11 mouse cellular contexts compared by ENCODE assay signal in genomic region chr6:5594011-5594410, GRCm38 (mm10).
DNase-seq lines count a peak whose midpoint lies in the region; ATAC-seq and TF ChIP-seq lines count a peak whose summit lies in the region.
"Had no signal": no experiment of that assay in that cellular context is flagged by ENCODE, and none has a peak within 500 bp of the region (broad histone marks: within the 10 kb centered on the region; RNA-seq: fewer than 3 reads in every experiment).

No protein-coding gene starts in this region.

- H3K4me1 ChIP-seq in forebrain, embryonic 14.5 days (ENCODE audit: control insufficient read depth, insufficient read depth, low read length): no peaks in the 10 kb centered on the region
- H3K4me1 ChIP-seq in forebrain, embryonic 11.5 days (replicated peaks; ENCODE audit: control insufficient read depth, insufficient read depth, low read length): no peaks in the 10 kb centered on the region
- no peaks in the 10 kb centered on the region for H3K4me1 ChIP-seq in kidney, adult 2 months (ENCODE audit: control insufficient read depth, insufficient read depth, low read length)
- no peaks in the 10 kb centered on the region for H3K4me1 ChIP-seq in kidney, embryonic 14.5 days (ENCODE audit: control insufficient read depth, insufficient read depth, low read length)
- H3K4me1 ChIP-seq in heart, embryonic 16.5 days (ENCODE audit: control insufficient read depth, insufficient read depth, low read length): peaks cover 4% of the 10 kb centered on the region; the same call in 1 of the 2 replicates
- H3K4me1 ChIP-seq in cerebellum, adult 2 months (ENCODE audit: control insufficient read depth, insufficient read depth, low read length): no peaks in the 10 kb centered on the region
- H3K4me1 ChIP-seq: hindbrain, embryonic 15.5 days had no signal

- no peaks in the 10 kb centered on the region for H3K36me3 ChIP-seq in forebrain, embryonic 14.5 days (ENCODE audit: control insufficient read depth, insufficient read depth, low read length)
- H3K36me3 ChIP-seq in forebrain, embryonic 11.5 days (ENCODE audit: control insufficient read depth, insufficient read depth, low read length): no peaks in the 10 kb centered on the region
- H3K36me3 ChIP-seq in kidney, adult 2 months (ENCODE audit: control insufficient read depth, insufficient read depth, low read length): no peaks in the 10 kb centered on the region
- H3K36me3 ChIP-seq in kidney, embryonic 14.5 days (ENCODE audit: control insufficient read depth, insufficient read depth, low read length): no peaks in the 10 kb centered on the region
- no peaks in the 10 kb centered on the region for H3K36me3 ChIP-seq in heart, embryonic 16.5 days (ENCODE audit: control insufficient read depth, insufficient read depth)
- H3K36me3 ChIP-seq: hindbrain, embryonic 15.5 days had no signal

- H3K9me3 ChIP-seq in forebrain, embryonic 14.5 days (replicated peaks; ENCODE audit: control insufficient read depth, low read length): no peaks in the 10 kb centered on the region
- no peaks in the 10 kb centered on the region for H3K9me3 ChIP-seq in forebrain, embryonic 11.5 days (ENCODE audit: control insufficient read depth, low read length)
- H3K9me3 ChIP-seq in kidney, embryonic 14.5 days (ENCODE audit: control insufficient read depth, low read length): no peaks in the 10 kb centered on the region
- no peaks in the 10 kb centered on the region for H3K9me3 ChIP-seq in heart, embryonic 16.5 days (replicated peaks; ENCODE audit: control insufficient read depth, low read length)
- H3K9me3 ChIP-seq: hindbrain, embryonic 15.5 days had no signal

- H3K27me3 ChIP-seq in forebrain, embryonic 14.5 days (replicated peaks; ENCODE audit: control insufficient read depth, insufficient read depth, low read length): no peaks in the 10 kb centered on the region
- H3K27me3 ChIP-seq in forebrain, embryonic 11.5 days (ENCODE audit: control insufficient read depth, insufficient read depth, low read length): no peaks in the 10 kb centered on the region
- H3K27me3 ChIP-seq in kidney, adult 2 months (replicated peaks; ENCODE audit: control insufficient read depth, insufficient read depth, low read length): no peaks in the 10 kb centered on the region
- no peaks in the 10 kb centered on the region for H3K27me3 ChIP-seq in kidney, embryonic 14.5 days (ENCODE audit: control insufficient read depth, insufficient read depth, low read length)
- H3K27me3 ChIP-seq in heart, embryonic 16.5 days (ENCODE audit: control insufficient read depth, insufficient read depth, low read length): no peaks in the 10 kb centered on the region
- no peaks in the 10 kb centered on the region for H3K27me3 ChIP-seq in cerebellum, adult 2 months (ENCODE audit: control insufficient read depth, insufficient read depth, low read length)
- H3K27me3 ChIP-seq: hindbrain, embryonic 15.5 days had no signal

- ATAC-seq in forebrain, embryonic 14.5 days: no peak
- ATAC-seq in forebrain, embryonic 11.5 days (replicated peaks; ENCODE audit: low FRiP score): no peak
- no peak for ATAC-seq in kidney, embryonic 14.5 days (ENCODE audit: low FRiP score, low TSS enrichment)
- 0 out of 2 replicates have a peak, but pooled peaks have one; percentile 52 for ATAC-seq in heart, embryonic 16.5 days (replicated peaks; ENCODE audit: extremely low read depth, insufficient read depth, low FRiP score)
- ATAC-seq in activated CD4-positive, CD25-positive, alpha-beta regulatory T cell, adult 4 months: no peak

- TF ChIP-seq POLR2A in kidney, adult 2 months (IDR thresholded peaks at IDR 0.05; ENCODE audit: low read depth, low read length): no peak
- TF ChIP-seq POLR2A in cerebellum, adult 2 months (IDR thresholded peaks at IDR 0.05; ENCODE audit: borderline replicate concordance, insufficient read depth, low read length): no peak

- 90% methylated on average over 6 of the region's 6 CpGs for WGBS in forebrain, embryonic 14.5 days
- 83% methylated on average over 6 of the region's 6 CpGs for WGBS in forebrain, embryonic 11.5 days
- WGBS in kidney, adult 2 months: 67% methylated on average over 6 of the region's 6 CpGs
- 76% methylated on average over 6 of the region's 6 CpGs for WGBS in kidney, embryonic 14.5 days
- 19% methylated on average over 6 of the region's 6 CpGs for WGBS in heart, embryonic 16.5 days
- WGBS in cerebellum, adult 2 months: 73% methylated on average over 6 of the region's 6 CpGs

- no peak overlapping the region for H3K27ac ChIP-seq in forebrain, embryonic 14.5 days (ENCODE audit: low read depth, low read length)
- H3K27ac ChIP-seq in forebrain, embryonic 11.5 days (ENCODE audit: low read depth, low read length): no peak overlapping the region
- no peak overlapping the region for H3K27ac ChIP-seq in kidney, adult 2 months (ENCODE audit: insufficient read depth, low read depth, low read length)
- no peak overlapping the region for H3K27ac ChIP-seq in kidney, embryonic 14.5 days (ENCODE audit: low read depth, low read length)
- H3K27ac ChIP-seq in heart, embryonic 16.5 days (ENCODE audit: low read length): no peak overlapping the region
- no peak overlapping the region for H3K27ac ChIP-seq in cerebellum, adult 2 months (ENCODE audit: insufficient read depth, low read length)
- H3K27ac ChIP-seq: hindbrain, embryonic 15.5 days had no signal

- no peak overlapping the region for H3K4me2 ChIP-seq in forebrain, embryonic 14.5 days (ENCODE audit: low read length)
- H3K4me2 ChIP-seq in forebrain, embryonic 11.5 days (ENCODE audit: low read depth, low read length, severe bottlenecking): no peak overlapping the region
- H3K4me2 ChIP-seq in kidney, embryonic 14.5 days (replicated peaks; ENCODE audit: low read depth, low read length): no peak overlapping the region
- peak overlapping the region; percentile 5; the same call in 1 of the 2 replicates for H3K4me2 ChIP-seq in heart, embryonic 16.5 days (ENCODE audit: low read depth, low read length)
- H3K4me2 ChIP-seq: hindbrain, embryonic 15.5 days had no signal

- H3K9ac ChIP-seq in forebrain, embryonic 14.5 days (ENCODE audit: low read length): no peak overlapping the region
- no peak overlapping the region for H3K9ac ChIP-seq in forebrain, embryonic 11.5 days (ENCODE audit: low read length)
- H3K9ac ChIP-seq in kidney, embryonic 14.5 days (ENCODE audit: low read depth, low read length): no peak overlapping the region
- H3K9ac ChIP-seq in heart, embryonic 16.5 days (ENCODE audit: low read length): no peak overlapping the region
- H3K9ac ChIP-seq: hindbrain, embryonic 15.5 days had no signal

- DNase-seq in forebrain, embryonic 14.5 days (ENCODE audit: low spot score): peak; percentile 6
- no peak for DNase-seq in forebrain, embryonic 11.5 days (ENCODE audit: low spot score)
- DNase-seq in kidney, adult 2 months: peak; percentile 13
- DNase-seq in ES-CJ7 (ENCODE audit: low read depth, low spot score): peak; percentile 25
- no peak for DNase-seq in cerebellum, adult 2 months
- DNase-seq: cerebellum, postnatal 25 days; thymus, postnatal 14 days had no signal

- no peak for TF ChIP-seq CTCF in kidney, adult 2 months (conservative IDR thresholded peaks at IDR 0.05; ENCODE audit: insufficient read depth, insufficient read length, low read depth, low read length)
- no peak for TF ChIP-seq CTCF in cerebellum, adult 2 months (IDR thresholded peaks at IDR 0.05; ENCODE audit: borderline replicate concordance, insufficient read depth, low read depth, low read length)

- no peak overlapping the region for H3K4me3 ChIP-seq in forebrain, embryonic 14.5 days (ENCODE audit: low read depth, low read length)
- H3K4me3 ChIP-seq in forebrain, embryonic 11.5 days (ENCODE audit: low read depth, low read length): no peak overlapping the region
- H3K4me3 ChIP-seq in kidney, adult 2 months (ENCODE audit: insufficient read depth, low read depth, low read length): no peak overlapping the region
- H3K4me3 ChIP-seq in kidney, embryonic 14.5 days (ENCODE audit: low read length): no peak overlapping the region
- no peak overlapping the region for H3K4me3 ChIP-seq in heart, embryonic 16.5 days (ENCODE audit: low read length)
- no peak overlapping the region for H3K4me3 ChIP-seq in cerebellum, adult 2 months (replicated peaks; ENCODE audit: insufficient read depth, low read depth, low read length)
- H3K4me3 ChIP-seq: hindbrain, embryonic 15.5 days had no signal

Comparison
In these comparisons a context has a peak if more than half of its experiments do, and no peak if none do; other contexts are left out.
1. DNase-seq: peak in forebrain, embryonic 14.5 days (single experiment), kidney, adult 2 months (single experiment) and ES-CJ7 (single experiment); none in forebrain, embryonic 11.5 days (single experiment) and cerebellum, adult 2 months (0 of 2).